Mouse (Mus musculus) layer of hippocampus, adult 9-11 months (tissue): ENCODE results near the gene Rgs17.
"Not testable (repeated sequence)": the region's sequence is repeated elsewhere in the genome, so short reads cannot be mapped to it uniquely, and the experiment has no call there.

ENCODE experiments used
- DNase-seq: peaks from one replicate; pipeline ENCODE4 v3.0.0; 2022

The Rgs17 gene

GRCm38 (mm10) chr10:5922294-5922828, at the start of gene Rgs17:
TSS of gene Rgs17 (minus strand) at chr10:5922400.
- peak; percentile 57 for DNase-seq

GRCm38 (mm10) chr10:5967655-5968054, 45.5 kb upstream of the Rgs17 start:
- no peak for DNase-seq

GRCm38 (mm10) chr10:5953787-5954186, 31.6 kb upstream of the Rgs17 start:
- not testable (repeated sequence) for DNase-seq

GRCm38 (mm10) chr10:5924261-5924660, 2.1 kb upstream of the Rgs17 start:
- no peak for DNase-seq

GRCm38 (mm10) chr10:5923096-5923495, 896 bp upstream of the Rgs17 start:
- DNase-seq, result peak; percentile 14

- no peak for DNase-seq
Observed at GRCm38 (mm10) chr10:5921771-5922170, 429 bp downstream of the Rgs17 start.

GRCm38 (mm10) chr10:5921031-5921551, 1.1 kb downstream of the Rgs17 start:
- peak; percentile 22 for DNase-seq

- peak; percentile 10 for DNase-seq
Observed at GRCm38 (mm10) chr10:5904399-5904798, 17.8 kb downstream of the Rgs17 start.

GRCm38 (mm10) chr10:5901777-5902176, 20.4 kb downstream of the Rgs17 start:
- DNase-seq, result no peak

GRCm38 (mm10) chr10:5900731-5901130, 21.5 kb downstream of the Rgs17 start:
- DNase-seq, result no peak

- no peak for DNase-seq
Observed at GRCm38 (mm10) chr10:5877106-5877505, 45.1 kb downstream of the Rgs17 start.

- no peak for DNase-seq
Observed at GRCm38 (mm10) chr10:5871081-5871480, 51.1 kb downstream of the Rgs17 start.

GRCm38 (mm10) chr10:5867981-5868552, 54.1 kb downstream of the Rgs17 start:
- DNase-seq, result peak; percentile 56

- no peak for DNase-seq
Observed at GRCm38 (mm10) chr10:5865996-5866395, 56.2 kb downstream of the Rgs17 start.

- no peak for DNase-seq
Observed at GRCm38 (mm10) chr10:5862669-5863068, 59.5 kb downstream of the Rgs17 start.

GRCm38 (mm10) chr10:5860849-5861248, 61.4 kb downstream of the Rgs17 start:
- DNase-seq, result no peak

GRCm38 (mm10) chr10:5859729-5860128, 62.5 kb downstream of the Rgs17 start:
- no peak for DNase-seq

GRCm38 (mm10) chr10:5857996-5858549, 64.1 kb downstream of the Rgs17 start:
- no peak for DNase-seq

GRCm38 (mm10) chr10:5853290-5853868, 68.8 kb downstream of the Rgs17 start:
- DNase-seq, result peak; percentile 32

- no peak for DNase-seq
Observed at GRCm38 (mm10) chr10:5846939-5847338, 75.3 kb downstream of the Rgs17 start.

- DNase-seq, result peak; percentile 14
Observed at GRCm38 (mm10) chr10:5841369-5841768, 80.8 kb downstream of the Rgs17 start.

- no peak for DNase-seq
Observed at GRCm38 (mm10) chr10:5826336-5827025, 95.7 kb downstream of the Rgs17 start.

GRCm38 (mm10) chr10:5824779-5825178, 97.4 kb downstream of the Rgs17 start:
- peak; percentile 39 for DNase-seq
